Mouse (Mus musculus): Measurements from ENCODE around the gene Cops3. TPM values are rescaled to one million over a fixed set of nuclear protein-coding genes. Genes with fewer than 3 reads are reported as not detected.
"Not testable (repeated sequence)": the region's sequence is repeated elsewhere in the genome, so short reads cannot be mapped to it uniquely, and the experiment has no call there.

Gene Cops3
- polyA plus RNA-seq, 1 experiment, result 22.7 TPM

- H3K27ac ChIP-seq (ENCODE audit: insufficient read depth, low read depth, low read length), result no peak overlapping the region
- H3K27me3 ChIP-seq (replicated peaks; ENCODE audit: control insufficient read depth, insufficient read depth, low read length), result no peaks in the 10 kb centered on the region
- TF ChIP-seq CTCF (conservative IDR thresholded peaks at IDR 0.05; ENCODE audit: insufficient read depth, insufficient read length, low read depth, low read length), result no peak
- DNase-seq, result no peak
- 88% methylated on average over 11 of the region's 11 CpGs for WGBS
- no peaks in the 10 kb centered on the region for H3K36me3 ChIP-seq (ENCODE audit: control insufficient read depth, insufficient read depth, low read length)
- no peak overlapping the region for H3K4me3 ChIP-seq (ENCODE audit: insufficient read depth, low read depth, low read length)
- H3K4me1 ChIP-seq (ENCODE audit: control insufficient read depth, insufficient read depth, low read length), result no peaks in the 10 kb centered on the region
Observed at GRCm38 (mm10) chr11:59860467-59860866, 20.8 kb upstream of the Cops3 start.

- TF ChIP-seq CTCF (conservative IDR thresholded peaks at IDR 0.05; ENCODE audit: insufficient read depth, insufficient read length, low read depth, low read length), result no peak
- no peak for TF ChIP-seq POLR2A (IDR thresholded peaks at IDR 0.05; ENCODE audit: low read depth, low read length)
- Histone ChIP-seq H3K27ac (ENCODE audit: insufficient read depth, low read depth, low read length) (no peak overlapping the region), H3K4me1 (ENCODE audit: control insufficient read depth, insufficient read depth, low read length) (no peaks in the 10 kb centered on the region; the same call in 1 of the 2 replicates), H3K4me3 (ENCODE audit: insufficient read depth, low read depth, low read length) (no peak overlapping the region), H3K36me3 (ENCODE audit: control insufficient read depth, insufficient read depth, low read length) (no peaks in the 10 kb centered on the region), H3K27me3 (replicated peaks; ENCODE audit: control insufficient read depth, insufficient read depth, low read length) (no peaks in the 10 kb centered on the region)
- DNase-seq, result no peak
- 55% methylated on average over 3 of the region's 3 CpGs for WGBS
Observed at GRCm38 (mm10) chr11:59852865-59853264, 13.2 kb upstream of the Cops3 start.

- H3K4me3 ChIP-seq (ENCODE audit: insufficient read depth, low read depth, low read length), result peak overlapping the region; percentile 70
- WGBS, result under 1% methylated on average over 69 of the region's 69 CpGs
- no peaks in the 10 kb centered on the region for H3K27me3 ChIP-seq (replicated peaks; ENCODE audit: control insufficient read depth, insufficient read depth, low read length)
- peak overlapping the region; percentile 61 for H3K27ac ChIP-seq (ENCODE audit: insufficient read depth, low read depth, low read length)
- H3K36me3 ChIP-seq (ENCODE audit: control insufficient read depth, insufficient read depth, low read length), result no peaks in the 10 kb centered on the region
- TF ChIP-seq POLR2A (IDR thresholded peaks at IDR 0.05; ENCODE audit: low read depth, low read length) (no peak), CTCF (conservative IDR thresholded peaks at IDR 0.05; ENCODE audit: insufficient read depth, insufficient read length, low read depth, low read length) (no peak)
- DNase-seq, result peak; percentile 85
- no peaks in the 10 kb centered on the region; the same call in 1 of the 2 replicates for H3K4me1 ChIP-seq (ENCODE audit: control insufficient read depth, insufficient read depth, low read length)
Observed at GRCm38 (mm10) chr11:59847891-59848884, 8.6 kb upstream of the Cops3 start.

GRCm38 (mm10) chr11:59847131-59847530 is 7.5 kb upstream of the Cops3 start:
- DNase-seq, result peak; percentile 62

GRCm38 (mm10) chr11:59846311-59846710 is 6.7 kb upstream of the Cops3 start:
- DNase-seq, result no peak
- H3K27me3 ChIP-seq (replicated peaks; ENCODE audit: control insufficient read depth, insufficient read depth, low read length), result no peaks in the 10 kb centered on the region
- no peak overlapping the region for H3K4me3 ChIP-seq (ENCODE audit: insufficient read depth, low read depth, low read length)
- TF ChIP-seq POLR2A (IDR thresholded peaks at IDR 0.05; ENCODE audit: low read depth, low read length) (no peak), CTCF (conservative IDR thresholded peaks at IDR 0.05; ENCODE audit: insufficient read depth, insufficient read length, low read depth, low read length) (no peak)
- H3K36me3 ChIP-seq (ENCODE audit: control insufficient read depth, insufficient read depth, low read length), result no peaks in the 10 kb centered on the region
- WGBS, result 98% methylated on average over 11 of the region's 11 CpGs
- H3K4me1 ChIP-seq (ENCODE audit: control insufficient read depth, insufficient read depth, low read length), result no peaks in the 10 kb centered on the region; the same call in 1 of the 2 replicates
- no peak overlapping the region for H3K27ac ChIP-seq (ENCODE audit: insufficient read depth, low read depth, low read length)

More at GRCm38 (mm10) chr11:59847131-59847530, 7.5 kb upstream of the Cops3 start:
- TF ChIP-seq POLR2A (IDR thresholded peaks at IDR 0.05; ENCODE audit: low read depth, low read length) (no peak), CTCF (conservative IDR thresholded peaks at IDR 0.05; ENCODE audit: insufficient read depth, insufficient read length, low read depth, low read length) (peak; percentile 73)
- no peaks in the 10 kb centered on the region; the same call in 1 of the 2 replicates for H3K4me1 ChIP-seq (ENCODE audit: control insufficient read depth, insufficient read depth, low read length)
- H3K27me3 ChIP-seq (replicated peaks; ENCODE audit: control insufficient read depth, insufficient read depth, low read length), result no peaks in the 10 kb centered on the region
- 6% methylated on average over 2 of the region's 2 CpGs for WGBS
- H3K27ac ChIP-seq (ENCODE audit: insufficient read depth, low read depth, low read length), result no peak overlapping the region
- no peak overlapping the region for H3K4me3 ChIP-seq (ENCODE audit: insufficient read depth, low read depth, low read length)
- no peaks in the 10 kb centered on the region for H3K36me3 ChIP-seq (ENCODE audit: control insufficient read depth, insufficient read depth, low read length)

GRCm38 (mm10) chr11:59839008-59839458 is 605 bp downstream of the Cops3 start, which contains the start of gene Nt5m:
Gene Nt5m, plus strand, starts transcription at chr11:59839447.
- WGBS, result under 1% methylated on average over 24 of the region's 24 CpGs
- H3K27ac ChIP-seq (ENCODE audit: insufficient read depth, low read depth, low read length), result peak within 1 kb of the TSS; percentile 91
- peak; percentile 97 for DNase-seq
- TF ChIP-seq POLR2A (IDR thresholded peaks at IDR 0.05; ENCODE audit: low read depth, low read length) (no peak), CTCF (conservative IDR thresholded peaks at IDR 0.05; ENCODE audit: insufficient read depth, insufficient read length, low read depth, low read length) (no peak)
- no peaks in the 10 kb centered on the region for H3K27me3 ChIP-seq (replicated peaks; ENCODE audit: control insufficient read depth, insufficient read depth, low read length)
- H3K4me1 ChIP-seq (ENCODE audit: control insufficient read depth, insufficient read depth, low read length), result peaks cover 4% of the 10 kb centered on the region; the same call in 1 of the 2 replicates
- no peaks in the 10 kb centered on the region for H3K36me3 ChIP-seq (ENCODE audit: control insufficient read depth, insufficient read depth, low read length)
- H3K4me3 ChIP-seq (ENCODE audit: insufficient read depth, low read depth, low read length), result peak within 1 kb of the TSS; percentile 90

GRCm38 (mm10) chr11:59838426-59838825 is 1.2 kb downstream of the Cops3 start:
- DNase-seq, result no peak
- no peak for TF ChIP-seq POLR2A (IDR thresholded peaks at IDR 0.05; ENCODE audit: low read depth, low read length)
- no peak for TF ChIP-seq CTCF (conservative IDR thresholded peaks at IDR 0.05; ENCODE audit: insufficient read depth, insufficient read length, low read depth, low read length)
- Histone ChIP-seq H3K27me3 (replicated peaks; ENCODE audit: control insufficient read depth, insufficient read depth, low read length) (no peaks in the 10 kb centered on the region), H3K4me1 (ENCODE audit: control insufficient read depth, insufficient read depth, low read length) (peaks cover 4% of the 10 kb centered on the region; the same call in 1 of the 2 replicates), H3K27ac (ENCODE audit: insufficient read depth, low read depth, low read length) (no peak overlapping the region), H3K36me3 (ENCODE audit: control insufficient read depth, insufficient read depth, low read length) (no peaks in the 10 kb centered on the region), H3K4me3 (ENCODE audit: insufficient read depth, low read depth, low read length) (peak overlapping the region; percentile 12; the same call in 1 of the 2 replicates)
- WGBS, result 48% methylated on average over 4 of the region's 4 CpGs

GRCm38 (mm10) chr11:59837789-59838188 is 1.8 kb downstream of the Cops3 start:
- not testable (repeated sequence) for H3K4me1 ChIP-seq (ENCODE audit: control insufficient read depth, insufficient read depth, low read length); H3K27me3 ChIP-seq (replicated peaks; ENCODE audit: control insufficient read depth, insufficient read depth, low read length); H3K36me3 ChIP-seq (ENCODE audit: control insufficient read depth, insufficient read depth, low read length); H3K27ac ChIP-seq (ENCODE audit: insufficient read depth, low read depth, low read length); H3K4me3 ChIP-seq (ENCODE audit: insufficient read depth, low read depth, low read length); DNase-seq
- WGBS, result no CpG with 5 or more reads among the region's 1 CpGs

Data from kidney, adult 2 months (tissue).